Mouse (Mus musculus) cerebellum, postnatal 4 days (tissue): Measurements from ENCODE around the gene Ephb2.
A peak's percentile ranks its signal among the peaks of the same experiment; 100 is the strongest.

Experiments used
- DNase-seq, 2 experiments: peaks; one replicate each; pipeline ENCODE4 v3.0.0; 2022; ENCODE audit warnings: low spot score in 2 of 2, mixed read lengths in 1 of 2

The Ephb2 gene

GRCm38 (mm10) chr4:136836387-136836931, 671 bp upstream of the Ephb2 start:
- DNase-seq = peak in 1 of 2 experiments; percentile 68

DNA sequence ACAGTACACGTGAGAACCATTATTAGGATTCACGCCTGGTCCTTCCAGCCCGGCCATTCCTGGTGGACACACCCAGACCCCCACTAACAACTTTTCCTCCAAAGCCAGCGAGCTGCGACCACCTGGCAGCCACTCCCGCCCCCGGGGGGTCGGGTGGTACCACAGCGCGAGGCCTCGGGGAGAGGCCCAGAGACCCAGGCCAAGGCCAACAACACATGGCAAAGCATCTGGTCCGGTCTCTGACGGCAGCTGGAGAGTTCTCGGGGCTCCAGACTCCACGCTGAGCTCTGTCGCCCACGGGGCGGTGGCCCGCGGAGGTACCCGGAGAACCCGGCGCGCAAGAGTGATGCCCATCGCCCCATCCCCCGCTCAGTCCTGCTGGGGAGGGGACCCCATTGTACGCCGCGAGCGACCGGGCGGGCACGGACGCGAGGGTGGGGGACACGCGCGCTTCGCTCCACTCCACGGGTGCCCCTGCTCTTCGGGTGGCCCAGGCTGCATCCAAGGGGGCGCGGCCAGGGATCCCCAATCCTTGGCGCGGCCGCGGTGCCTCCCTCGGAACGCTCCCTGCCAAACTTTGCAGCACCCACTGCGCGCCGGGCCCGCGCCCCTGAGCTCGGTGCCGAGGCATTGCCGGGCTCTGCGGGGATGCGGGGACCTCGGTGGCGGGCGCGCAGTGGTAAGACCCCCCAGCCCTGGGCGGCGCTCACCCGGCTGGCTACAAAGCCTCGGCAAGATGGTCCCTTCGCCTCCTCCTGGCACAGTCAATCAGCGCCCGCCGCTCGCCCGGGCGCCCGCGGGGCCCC, 770 bp downstream of the Ephb2 start:
- DNase-seq = peak in 1 of 2 experiments; percentile 46

DNA sequence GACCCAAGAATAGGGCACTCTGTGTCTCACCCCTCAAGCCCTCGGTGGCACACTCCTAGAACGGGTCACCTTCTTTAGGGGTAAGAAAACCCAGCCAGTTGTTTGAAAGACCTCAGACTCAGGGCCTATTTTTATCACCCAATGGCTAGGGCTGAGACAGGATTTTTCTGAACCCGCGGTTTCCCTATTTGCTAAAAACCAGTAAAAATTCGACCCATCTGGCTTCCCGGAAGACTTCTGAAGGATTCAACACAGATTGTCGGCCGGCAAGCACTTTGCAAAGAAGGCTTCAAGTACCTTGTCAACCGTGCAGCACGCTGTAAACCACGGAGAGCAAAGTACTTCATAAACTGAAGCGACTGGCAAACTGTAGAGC, 1.4 kb downstream of the Ephb2 start:
- DNase-seq = no peak

GRCm38 (mm10) chr4:136833619-136834351, 2.0 kb downstream of the Ephb2 start:
- DNase-seq = no peak

DNA sequence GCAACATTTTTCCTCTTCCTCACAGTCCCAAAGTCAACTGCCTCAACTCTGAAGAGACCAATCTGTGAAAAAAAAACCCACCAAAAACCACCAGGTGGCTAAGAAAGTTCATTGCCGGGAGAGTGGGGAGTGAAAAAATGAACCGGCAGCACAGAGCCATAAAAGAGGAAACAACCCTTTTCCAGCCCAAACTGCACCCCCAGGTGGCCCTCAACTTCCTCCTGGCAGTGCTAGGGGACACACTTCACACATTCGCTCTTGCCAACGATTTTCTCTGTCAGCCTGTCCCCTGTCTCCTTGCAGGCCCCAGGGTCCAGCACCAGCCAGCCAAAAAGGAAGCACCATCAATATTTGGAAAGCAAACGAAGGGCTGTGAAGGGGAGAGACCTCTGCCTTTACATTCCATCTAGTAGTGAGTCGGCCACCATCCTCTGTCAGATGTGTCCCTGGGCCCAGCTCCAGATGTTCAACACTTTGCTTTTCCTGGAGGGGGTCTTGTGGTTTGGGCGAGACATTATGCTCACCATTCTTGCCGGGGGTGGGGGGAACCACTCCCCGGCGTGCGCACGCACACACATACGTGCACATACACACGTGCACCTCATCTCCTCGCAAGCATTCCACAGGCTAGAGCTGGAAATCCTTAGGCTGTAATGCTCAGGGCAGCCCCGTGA, 3.1 kb downstream of the Ephb2 start:
- no peak for DNase-seq

- no peak for DNase-seq
These were observed 5.4 kb downstream of the Ephb2 start for GRCm38 (mm10) chr4:136830272-136830823.

DNA sequence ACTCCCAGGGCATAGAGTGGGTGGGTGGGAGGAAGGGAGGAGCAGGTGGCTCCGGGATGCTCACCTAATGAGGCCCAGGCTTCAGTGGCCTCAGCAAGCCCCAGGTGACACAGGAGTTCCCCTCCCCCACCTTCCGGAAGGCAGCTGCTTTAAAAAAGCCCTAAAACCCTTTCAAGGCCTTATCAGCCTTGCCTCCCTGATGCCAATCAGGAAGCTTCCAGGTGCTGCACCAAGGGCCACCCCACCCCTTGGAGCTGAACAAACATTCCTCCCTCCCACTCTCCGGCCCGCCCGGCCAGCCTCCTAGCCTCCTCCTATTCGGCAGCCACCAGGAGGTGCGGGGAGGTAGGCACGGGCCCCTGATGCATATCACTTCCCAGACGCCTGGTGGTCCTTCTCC, 6.0 kb downstream of the Ephb2 start:
- no peak for DNase-seq

- no peak for DNase-seq
These were observed 6.9 kb downstream of the Ephb2 start for GRCm38 (mm10) chr4:136828664-136829569.

GRCm38 (mm10) chr4:136824935-136825552, 10.7 kb downstream of the Ephb2 start:
- DNase-seq = peak in 1 of 2 experiments; percentile 64

GRCm38 (mm10) chr4:136820069-136820522, 15.7 kb downstream of the Ephb2 start:
- no peak for DNase-seq

DNA sequence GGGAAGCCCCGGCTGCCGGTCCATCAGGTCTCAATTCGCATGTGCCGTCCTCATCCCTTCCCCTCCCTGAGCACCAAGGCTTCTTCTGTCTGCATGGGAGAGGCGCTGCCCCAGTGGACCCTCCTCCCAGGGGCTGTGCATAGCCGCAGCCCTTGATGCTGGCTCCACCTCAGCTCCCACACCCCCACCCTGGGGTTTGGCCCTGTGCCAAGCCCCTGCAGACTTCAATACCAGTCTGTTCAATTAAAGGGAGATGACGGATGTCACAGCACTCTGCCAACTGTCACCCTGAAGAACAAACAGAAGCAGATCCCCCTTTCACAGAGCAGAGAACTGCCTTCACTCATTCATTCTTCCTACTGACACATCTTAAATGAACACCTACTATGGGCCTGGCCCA, 19.1 kb downstream of the Ephb2 start:
- peak; percentile 47 to 76 for DNase-seq

DNA sequence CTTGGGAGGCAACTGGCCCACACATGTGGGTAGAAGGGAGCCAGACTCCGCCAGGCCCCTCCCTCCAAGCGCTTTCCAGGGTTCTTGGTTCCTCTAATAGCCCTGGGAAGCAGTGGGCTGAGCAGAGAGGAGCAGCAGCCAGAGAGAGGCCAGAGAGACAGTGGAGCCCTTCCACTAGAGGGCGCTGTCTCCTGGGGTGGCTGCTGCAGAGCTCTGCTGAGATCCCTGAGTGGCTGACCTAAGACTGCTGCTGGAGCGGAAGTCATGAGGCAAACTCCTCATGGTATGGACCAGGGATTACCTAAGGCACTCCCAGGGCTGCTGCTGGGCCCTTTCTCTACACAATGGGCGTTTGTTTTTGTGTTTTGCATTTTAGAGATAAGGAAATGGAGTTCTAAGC, 20.4 kb downstream of the Ephb2 start:
- no peak for DNase-seq

GRCm38 (mm10) chr4:136812543-136812942, 23.2 kb downstream of the Ephb2 start:
- DNase-seq = no peak

DNA sequence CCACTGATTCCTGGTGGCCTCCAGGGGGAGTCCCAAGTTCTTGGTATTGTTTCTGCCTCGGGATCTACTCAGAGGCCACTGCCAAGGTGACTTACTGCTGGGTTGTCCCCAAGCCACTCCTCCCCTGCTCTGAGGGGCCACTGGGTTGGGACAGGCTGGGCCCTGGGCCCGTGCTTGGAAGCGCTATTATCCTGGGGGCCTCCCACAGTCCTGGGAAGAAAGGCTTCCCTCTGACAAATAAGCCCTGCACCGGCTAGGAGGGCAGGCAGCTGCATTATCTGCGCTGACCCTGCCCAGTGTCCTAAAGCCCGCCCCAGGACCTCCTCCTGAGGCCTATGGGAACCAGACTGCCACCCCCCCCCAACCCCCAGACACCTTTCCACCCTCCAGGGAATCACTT, 24.2 kb downstream of the Ephb2 start:
- DNase-seq = no peak

DNA sequence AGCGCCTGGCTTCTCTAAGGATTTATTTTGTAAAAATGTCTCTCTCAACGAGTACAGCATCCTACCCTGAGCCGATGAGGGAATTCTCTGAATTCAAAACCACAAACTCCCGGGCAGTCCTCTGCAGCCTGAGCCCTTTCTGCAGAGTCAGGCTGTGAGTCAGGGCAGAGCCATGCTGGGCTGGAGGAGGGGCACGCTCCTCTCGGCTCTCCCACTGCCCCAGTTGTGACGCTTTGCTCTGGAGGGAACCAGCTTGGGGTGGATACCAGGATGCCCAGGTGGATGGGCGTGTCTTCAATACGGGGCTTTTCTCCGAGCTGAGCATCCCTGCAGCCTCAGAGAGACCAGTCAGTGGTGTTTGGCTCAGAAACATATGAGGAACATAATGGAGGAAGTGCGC, 27.3 kb downstream of the Ephb2 start:
- no peak for DNase-seq

- DNase-seq = no peak
These were observed 28.3 kb downstream of the Ephb2 start for GRCm38 (mm10) chr4:136807448-136808009.

DNA sequence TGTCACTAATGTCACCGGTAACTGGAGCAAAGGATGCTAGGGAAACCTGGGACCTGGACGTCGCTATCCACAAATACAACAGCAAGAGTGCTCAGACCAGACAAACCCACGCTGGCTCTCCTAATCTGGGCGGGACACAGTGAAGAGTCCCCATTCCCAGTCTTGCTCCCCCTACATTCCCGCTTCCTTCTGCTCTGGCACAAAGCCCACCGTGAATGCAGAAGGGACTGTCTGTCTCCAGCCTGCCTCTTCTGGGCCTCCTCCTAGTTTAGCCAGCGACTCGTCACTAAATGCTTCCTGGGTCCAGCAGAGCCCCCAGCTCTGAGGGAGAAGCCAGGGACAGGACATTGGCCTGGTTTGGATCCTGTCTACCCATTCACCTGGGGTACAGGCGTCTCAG, 29.5 kb downstream of the Ephb2 start:
- no peak for DNase-seq

DNA sequence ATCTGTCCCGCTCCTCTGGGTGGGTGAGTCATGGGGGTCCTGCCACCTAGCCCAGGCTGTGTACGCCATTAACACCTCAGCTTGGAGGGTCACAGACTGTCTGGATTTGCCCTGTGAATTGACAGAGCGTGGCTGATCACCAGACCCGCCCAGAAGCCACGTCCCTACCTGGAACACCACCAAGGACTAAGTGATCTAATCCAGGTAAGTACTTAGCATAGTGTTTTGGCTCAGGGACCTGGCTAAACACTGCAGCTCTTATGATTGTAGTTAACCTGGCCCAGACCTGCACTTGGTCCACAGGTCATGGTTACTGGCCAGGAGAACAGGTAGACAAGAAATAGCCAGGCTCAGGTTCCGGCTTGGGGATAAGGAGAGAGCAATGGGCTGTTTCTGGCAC, 31.4 kb downstream of the Ephb2 start:
- no peak for DNase-seq

DNA sequence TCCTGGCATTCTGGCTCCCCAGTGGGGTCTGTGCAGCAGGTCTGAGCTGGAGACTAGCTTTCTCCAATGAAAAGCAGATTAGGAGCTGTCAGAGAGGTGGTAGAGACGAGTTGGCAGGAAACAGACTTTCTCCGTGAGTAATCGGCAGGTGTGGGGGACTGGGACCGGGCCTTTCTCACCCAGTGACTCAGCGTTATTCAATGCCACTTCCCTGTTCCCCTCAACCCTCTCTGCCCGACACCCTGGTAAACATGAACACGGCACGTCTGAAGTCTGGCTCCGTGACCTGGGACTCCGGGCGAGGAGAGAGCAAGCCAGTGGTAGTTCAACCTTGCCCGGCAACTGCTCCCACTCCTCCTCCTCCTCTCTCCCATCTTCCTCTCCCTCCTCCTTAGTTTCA, 33.3 kb downstream of the Ephb2 start:
- DNase-seq = no peak

GRCm38 (mm10) chr4:136801944-136802343, 33.8 kb downstream of the Ephb2 start:
- no peak for DNase-seq
